Mouse (Mus musculus) limb, embryonic 10.5 days (tissue): ENCODE results near the gene Mtif3. TPM values are rescaled to one million over a fixed set of nuclear protein-coding genes. Genes with fewer than 3 reads are reported as not detected.

Experiments used
- DNase-seq: peaks from one replicate; pipeline ENCODE4 v3.0.0-alpha.2; 2017; ENCODE audit warnings: low spot score
- H3K27ac ChIP-seq: fragments of 300-500 bp; sonication (generic); 2 replicates; pipeline ENCODE4 v1.5.1; 2016; ENCODE audit warnings: mild to moderate bottlenecking
- H3K27me3 ChIP-seq: fragments of 300-500 bp; sonication (generic); 2 replicates; pipeline ENCODE4 v1.6.1; 2016; ENCODE audit warnings: low read depth, mild to moderate bottlenecking; ENCODE audit not compliant: poor library complexity, severe bottlenecking
- H3K36me3 ChIP-seq: fragments of 300-500 bp; sonication (generic); 2 replicates; pipeline ENCODE4 v1.6.1; 2016; ENCODE audit warnings: mild to moderate bottlenecking, moderate library complexity
- H3K4me1 ChIP-seq: fragments of 300-500 bp; sonication (generic); 2 replicates; pipeline ENCODE4 v1.6.1; 2016
- H3K4me3 ChIP-seq: fragments of 300-500 bp; sonication (generic); 2 replicates; pipeline ENCODE4 v1.5.1; 2016; ENCODE audit warnings: mild to moderate bottlenecking, moderate library complexity
- H3K9me3 ChIP-seq: fragments of 300-500 bp; sonication (generic); replicated peaks from 2 replicates; pipeline ENCODE4 v1.6.1; 2016; ENCODE audit warnings: mild to moderate bottlenecking
- WGBS: fragments of 180-500 bp; shearing (Covaris S2); methylation state at CpG from one replicate; pipeline ENCODE4 v1.1.7; 2016; 5-methylcytosine and 5-hydroxymethylcytosine counted together
- polyA plus RNA-seq: library from polyadenylated mRNA; unstranded; fragments of >200 nt; fragmentation: Nextera tagmentation; extraction: Ambion mirVana; gene quantifications from 2 replicates; pipeline ENCODE4 v1.2.1, GENCODE M21; 2016

The Mtif3 gene
- 19.1 and 21.0 TPM in 2 replicates for polyA plus RNA-seq

GRCm38 (mm10) chr5:146963118-146963936 lies at the start of gene Mtif3:
Gene Mtif3, minus strand, starts transcription at chr5:146963800.
- Histone ChIP-seq H3K4me1 (peaks cover 9% of the 10 kb centered on the region), H3K4me3 (peak within 1 kb of the TSS; percentile 83), H3K36me3 (peaks cover 18% of the 10 kb centered on the region), H3K9me3 (no peaks in the 10 kb centered on the region), H3K27ac (peak within 1 kb of the TSS; percentile 87), H3K27me3 (no peaks in the 10 kb centered on the region)
- 2% methylated on average over 46 of the region's 46 CpGs for WGBS
- peak; percentile 91 for DNase-seq

GRCm38 (mm10) chr5:147011333-147011732 lies 47.7 kb upstream of the Mtif3 start:
- no peaks in the 10 kb centered on the region for H3K27me3 ChIP-seq
- 91% methylated on average over 10 of the region's 10 CpGs for WGBS
- 0 out of 2 replicates have a peak, but pooled peaks cover 1% of the 10 kb centered on the region for H3K36me3 ChIP-seq
- H3K4me1 ChIP-seq: no peaks in the 10 kb centered on the region
- no peak overlapping the region for H3K4me3 ChIP-seq
- DNase-seq: no peak
- no peaks in the 10 kb centered on the region for H3K9me3 ChIP-seq
- H3K27ac ChIP-seq: no peak overlapping the region

- no peak overlapping the region for H3K27ac ChIP-seq
- H3K36me3 ChIP-seq: no peaks in the 10 kb centered on the region
- 67% methylated on average over 1 of the region's 1 CpGs for WGBS
- no peaks in the 10 kb centered on the region for H3K27me3 ChIP-seq
- no peak for DNase-seq
- no peak overlapping the region for H3K4me3 ChIP-seq
- peaks cover 6% of the 10 kb centered on the region; the same call in 1 of the 2 replicates for H3K4me1 ChIP-seq
- no peaks in the 10 kb centered on the region for H3K9me3 ChIP-seq
These were observed 39.7 kb upstream of the Mtif3 start for GRCm38 (mm10) chr5:147003303-147003702.

- 91% methylated on average over 4 of the region's 4 CpGs for WGBS
- Histone ChIP-seq H3K36me3 (no peaks in the 10 kb centered on the region), H3K4me1 (peaks cover 6% of the 10 kb centered on the region; the same call in 1 of the 2 replicates), H3K27me3 (no peaks in the 10 kb centered on the region), H3K9me3 (no peaks in the 10 kb centered on the region), H3K27ac (no peak overlapping the region), H3K4me3 (no peak overlapping the region)
- no peak for DNase-seq
These were observed 37.7 kb upstream of the Mtif3 start for GRCm38 (mm10) chr5:147001312-147001711.

GRCm38 (mm10) chr5:146998802-146999201 lies 35.2 kb upstream of the Mtif3 start:
- H3K27ac ChIP-seq: no peak overlapping the region
- H3K36me3 ChIP-seq: no peaks in the 10 kb centered on the region
- DNase-seq: no peak
- no peaks in the 10 kb centered on the region for H3K9me3 ChIP-seq
- WGBS: 93% methylated on average over 12 of the region's 12 CpGs
- H3K4me1 ChIP-seq: peaks cover 6% of the 10 kb centered on the region; the same call in 1 of the 2 replicates
- H3K4me3 ChIP-seq: no peak overlapping the region
- no peaks in the 10 kb centered on the region for H3K27me3 ChIP-seq

- Histone ChIP-seq H3K27me3 (no peaks in the 10 kb centered on the region), H3K9me3 (no peaks in the 10 kb centered on the region), H3K27ac (no peak overlapping the region), H3K4me3 (no peak overlapping the region), H3K36me3 (no peaks in the 10 kb centered on the region), H3K4me1 (peaks cover 2% of the 10 kb centered on the region; the same call in 1 of the 2 replicates)
- DNase-seq: no peak
- 86% methylated on average over 7 of the region's 7 CpGs for WGBS
These were observed 33.2 kb upstream of the Mtif3 start for GRCm38 (mm10) chr5:146996812-146997211.

- Histone ChIP-seq H3K36me3 (no peaks in the 10 kb centered on the region), H3K4me1 (no peaks in the 10 kb centered on the region), H3K4me3 (no peak overlapping the region), H3K27me3 (no peaks in the 10 kb centered on the region), H3K27ac (no peak overlapping the region), H3K9me3 (no peaks in the 10 kb centered on the region)
- 76% methylated on average over 6 of the region's 6 CpGs for WGBS
- no peak for DNase-seq
These were observed 31.4 kb upstream of the Mtif3 start for GRCm38 (mm10) chr5:146994973-146995372.

GRCm38 (mm10) chr5:146993509-146993908 lies 29.9 kb upstream of the Mtif3 start:
- Histone ChIP-seq H3K4me3 (no peak overlapping the region), H3K27ac (no peak overlapping the region), H3K4me1 (no peaks in the 10 kb centered on the region), H3K27me3 (no peaks in the 10 kb centered on the region), H3K9me3 (no peaks in the 10 kb centered on the region), H3K36me3 (no peaks in the 10 kb centered on the region)
- no peak for DNase-seq
- 69% methylated on average over 8 of the region's 8 CpGs for WGBS

GRCm38 (mm10) chr5:146989051-146989450 lies 25.5 kb upstream of the Mtif3 start:
- Histone ChIP-seq H3K4me1 (no peaks in the 10 kb centered on the region), H3K4me3 (no peak overlapping the region), H3K27ac (no peak overlapping the region), H3K36me3 (no peaks in the 10 kb centered on the region), H3K9me3 (no peaks in the 10 kb centered on the region), H3K27me3 (peaks cover 21% of the 10 kb centered on the region)
- DNase-seq: no peak
- WGBS: 78% methylated on average over 5 of the region's 5 CpGs

GRCm38 (mm10) chr5:146987588-146987987 lies 24.0 kb upstream of the Mtif3 start:
- no peak for DNase-seq
- peaks cover 33% of the 10 kb centered on the region for H3K27me3 ChIP-seq
- H3K4me3 ChIP-seq: no peak overlapping the region
- no peak overlapping the region for H3K27ac ChIP-seq
- H3K36me3 ChIP-seq: no peaks in the 10 kb centered on the region
- WGBS: 93% methylated on average over 10 of the region's 10 CpGs
- H3K9me3 ChIP-seq: no peaks in the 10 kb centered on the region
- no peaks in the 10 kb centered on the region for H3K4me1 ChIP-seq

- H3K9me3 ChIP-seq: no peaks in the 10 kb centered on the region
- no peak for DNase-seq
- H3K4me1 ChIP-seq: no peaks in the 10 kb centered on the region
- no peak overlapping the region for H3K27ac ChIP-seq
- no peak overlapping the region for H3K4me3 ChIP-seq
- WGBS: 71% methylated on average over 21 of the region's 21 CpGs
- H3K36me3 ChIP-seq: no peaks in the 10 kb centered on the region
- peaks cover 46% of the 10 kb centered on the region for H3K27me3 ChIP-seq
These were observed 22.3 kb upstream of the Mtif3 start for GRCm38 (mm10) chr5:146985725-146986433.

- Histone ChIP-seq H3K27me3 (peaks cover 46% of the 10 kb centered on the region), H3K36me3 (no peaks in the 10 kb centered on the region), H3K4me3 (no peak overlapping the region), H3K4me1 (no peaks in the 10 kb centered on the region), H3K9me3 (no peaks in the 10 kb centered on the region), H3K27ac (no peak overlapping the region)
- WGBS: 15% methylated on average over 8 of the region's 8 CpGs
- DNase-seq: peak; percentile 81
These were observed 19.6 kb upstream of the Mtif3 start for GRCm38 (mm10) chr5:146983216-146983615.

- no peak overlapping the region for H3K4me3 ChIP-seq
- H3K36me3 ChIP-seq: no peaks in the 10 kb centered on the region
- no peaks in the 10 kb centered on the region for H3K9me3 ChIP-seq
- no peaks in the 10 kb centered on the region for H3K4me1 ChIP-seq
- H3K27ac ChIP-seq: no peak overlapping the region
- H3K27me3 ChIP-seq: peaks cover 46% of the 10 kb centered on the region
- WGBS: 86% methylated on average over 6 of the region's 6 CpGs
- no peak for DNase-seq
These were observed 17.8 kb upstream of the Mtif3 start for GRCm38 (mm10) chr5:146981376-146981775.
